Mouse (Mus musculus): ENCODE results near the gene Abhd17b. TPM values are rescaled to one million over a fixed set of nuclear protein-coding genes. Genes with fewer than 3 reads are reported as not detected.

The Abhd17b gene
- 32.0 and 32.3 TPM in 2 replicates for polyA plus RNA-seq (2012; rRNA removed)

GRCm38 (mm10) chr19:21653172-21653981, at the start of gene Abhd17b:
Gene Abhd17b (plus strand): TSS chr19:21653185.

GRCm38 (mm10) chr19:21652285-21653171, 457 bp upstream of the Abhd17b start, which contains the start of gene 1110059E24Rik:
Gene 1110059E24Rik (minus strand): TSS chr19:21652976.

Other genes starting within 250 kb of the Abhd17b start
- 12.2 and 15.8 TPM in 2 replicates for gene Gda, start 179.7 kb upstream of the Abhd17b start, polyA plus RNA-seq (2012; rRNA removed)
- 34.1 and 38.8 TPM in 2 replicates for gene 1110059E24Rik, start 209 bp upstream of the Abhd17b start, polyA plus RNA-seq (2012; rRNA removed)
- 14.1 and 14.9 TPM in 2 replicates for gene Cemip2, start 125.2 kb downstream of the Abhd17b start, polyA plus RNA-seq (2012; rRNA removed)

All from central nervous system, embryonic 18 days (tissue).